Mouse (Mus musculus) small intestine, adult 2 months (tissue): ENCODE measurements around the gene Ciao2b. TPM values are rescaled to one million over a fixed set of nuclear protein-coding genes. Genes with fewer than 3 reads are reported as not detected.

ENCODE experiments used
- H3K27ac ChIP-seq: fragments of 200-500 bp; 2 replicates; pipeline ENCODE4 v1.5.1; 2012; ENCODE audit warnings: low read depth, low read length, control low read depth, inconsistent platforms; ENCODE audit not compliant: insufficient read depth
- H3K27me3 ChIP-seq: fragments of 200-500 bp; 2 replicates; pipeline ENCODE4 v1.6.1; 2012; ENCODE audit warnings: mild to moderate bottlenecking, moderate library complexity, low read length, inconsistent platforms; ENCODE audit not compliant: control insufficient read depth, insufficient read depth
- H3K36me3 ChIP-seq: fragments of 200-500 bp; 2 replicates; pipeline ENCODE4 v1.6.1; 2012; ENCODE audit warnings: mild to moderate bottlenecking, low read length, control low read depth, inconsistent platforms; ENCODE audit not compliant: control insufficient read depth, insufficient read depth
- H3K4me1 ChIP-seq: fragments of 200-500 bp; 2 replicates; pipeline ENCODE4 v1.6.1; 2012; ENCODE audit warnings: low read length, inconsistent platforms, mixed read lengths; ENCODE audit not compliant: control insufficient read depth, insufficient read depth, insufficient read length
- H3K4me3 ChIP-seq: fragments of 200-500 bp; 2 replicates; pipeline ENCODE4 v1.5.1; 2012; ENCODE audit warnings: low read depth, mild to moderate bottlenecking, control low read depth, inconsistent platforms, low read length, moderate library complexity
- CTCF ChIP-seq: fragments of 200-500 bp; IDR thresholded peaks from 2 replicates; pipeline ENCODE4 v1.5.1; 2012; ENCODE audit warnings: low read depth, mild to moderate bottlenecking, control low read depth, inconsistent platforms, low read length, moderate library complexity, mixed read lengths; ENCODE audit not compliant: insufficient replicate concordance, insufficient read length; ENCODE audit errors: extremely low read depth
- POLR2A ChIP-seq: fragments of 200-500 bp; IDR thresholded peaks from 2 replicates; pipeline ENCODE4 v1.6.1; 2012; ENCODE audit warnings: low read depth, mild to moderate bottlenecking, control low read depth, inconsistent platforms, low read length, moderate library complexity
- WGBS: fragments of 180-500 bp; shearing (Covaris S2); methylation state at CpG from one replicate; pipeline ENCODE4 v1.1.7; 2018; 5-methylcytosine and 5-hydroxymethylcytosine counted together
- polyA plus RNA-seq: library from polyadenylated mRNA; depleted of rRNA; stranded (reverse); fragments of >200 nt; gene quantifications from 2 replicates; pipeline ENCODE4 v1.2.3, GENCODE M21; 2012

Ciao2b gene
- polyA plus RNA-seq, 1 experiment: 56.7 TPM

GRCm38 (mm10) chr8:104638010-104638409 is 3.8 kb downstream of the Ciao2b start:
- WGBS: 86% methylated on average over 6 of the region's 6 CpGs
- no peak overlapping the region for H3K27ac ChIP-seq

GRCm38 (mm10) chr8:104635004-104635710 is 6.6 kb downstream of the Ciao2b start:
- H3K27ac ChIP-seq: no peak overlapping the region
- peaks cover 8% of the 10 kb centered on the region for H3K36me3 ChIP-seq
- TF ChIP-seq CTCF: no peak
- TF ChIP-seq POLR2A: no peak
- peaks cover 6% of the 10 kb centered on the region for H3K4me1 ChIP-seq
- 78% methylated on average over 3 of the region's 3 CpGs for WGBS
- H3K27me3 ChIP-seq: peaks cover 14% of the 10 kb centered on the region
- no peak overlapping the region for H3K4me3 ChIP-seq

More at GRCm38 (mm10) chr8:104638010-104638409, 3.8 kb downstream of the Ciao2b start:
- TF ChIP-seq CTCF (no peak), POLR2A (no peak)
- H3K4me1 ChIP-seq: peaks cover 18% of the 10 kb centered on the region
- no peaks in the 10 kb centered on the region for H3K27me3 ChIP-seq
- no peak overlapping the region for H3K4me3 ChIP-seq
- peaks cover 8% of the 10 kb centered on the region for H3K36me3 ChIP-seq

GRCm38 (mm10) chr8:104633156-104633744 is 8.5 kb downstream of the Ciao2b start:
- Histone ChIP-seq H3K4me1 (no peaks in the 10 kb centered on the region; the same call in none of the 2 replicates), H3K4me3 (no peak overlapping the region), H3K27me3 (peaks cover 14% of the 10 kb centered on the region), H3K36me3 (peaks cover 5% of the 10 kb centered on the region), H3K27ac (no peak overlapping the region)
- WGBS: 69% methylated on average over 9 of the region's 9 CpGs
- no peak for TF ChIP-seq CTCF
- TF ChIP-seq POLR2A: no peak

- H3K27ac ChIP-seq: no peak overlapping the region
- H3K4me3 ChIP-seq: no peak overlapping the region
- 79% methylated on average over 6 of the region's 6 CpGs for WGBS
- TF ChIP-seq POLR2A (no peak), CTCF (no peak)
- no peaks in the 10 kb centered on the region; the same call in 1 of the 2 replicates for H3K4me1 ChIP-seq
- H3K27me3 ChIP-seq: peaks cover 14% of the 10 kb centered on the region
- H3K36me3 ChIP-seq: no peaks in the 10 kb centered on the region
Measured at GRCm38 (mm10) chr8:104632486-104632885, 9.3 kb downstream of the Ciao2b start.

GRCm38 (mm10) chr8:104631975-104632374 is 9.8 kb downstream of the Ciao2b start:
- TF ChIP-seq CTCF: no peak
- no peak for TF ChIP-seq POLR2A
- H3K36me3 ChIP-seq: no peaks in the 10 kb centered on the region
- H3K4me1 ChIP-seq: no peaks in the 10 kb centered on the region; the same call in 1 of the 2 replicates
- WGBS: 57% methylated on average over 5 of the region's 5 CpGs
- peaks cover 14% of the 10 kb centered on the region for H3K27me3 ChIP-seq
- no peak overlapping the region for H3K4me3 ChIP-seq
- peak overlapping the region; percentile 35; the same call in 1 of the 2 replicates for H3K27ac ChIP-seq

GRCm38 (mm10) chr8:104630981-104631663 is 10.6 kb downstream of the Ciao2b start, which contains the start of gene Rrad:
TSS of gene Rrad (minus strand) at chr8:104631327.
- H3K27ac ChIP-seq: peak within 1 kb of the TSS; percentile 35; the same call in 1 of the 2 replicates
- H3K4me3 ChIP-seq: peak within 1 kb of the TSS; percentile 70
- peaks cover 14% of the 10 kb centered on the region for H3K27me3 ChIP-seq
- WGBS: 2% methylated on average over 28 of the region's 28 CpGs
- no peaks in the 10 kb centered on the region; the same call in 1 of the 2 replicates for H3K4me1 ChIP-seq
- TF ChIP-seq POLR2A (no peak), CTCF (no peak)
- H3K36me3 ChIP-seq: no peaks in the 10 kb centered on the region
